Mouse (Mus musculus): ENCODE data around the gene Kif2c.

Gene Kif2c

DNA sequence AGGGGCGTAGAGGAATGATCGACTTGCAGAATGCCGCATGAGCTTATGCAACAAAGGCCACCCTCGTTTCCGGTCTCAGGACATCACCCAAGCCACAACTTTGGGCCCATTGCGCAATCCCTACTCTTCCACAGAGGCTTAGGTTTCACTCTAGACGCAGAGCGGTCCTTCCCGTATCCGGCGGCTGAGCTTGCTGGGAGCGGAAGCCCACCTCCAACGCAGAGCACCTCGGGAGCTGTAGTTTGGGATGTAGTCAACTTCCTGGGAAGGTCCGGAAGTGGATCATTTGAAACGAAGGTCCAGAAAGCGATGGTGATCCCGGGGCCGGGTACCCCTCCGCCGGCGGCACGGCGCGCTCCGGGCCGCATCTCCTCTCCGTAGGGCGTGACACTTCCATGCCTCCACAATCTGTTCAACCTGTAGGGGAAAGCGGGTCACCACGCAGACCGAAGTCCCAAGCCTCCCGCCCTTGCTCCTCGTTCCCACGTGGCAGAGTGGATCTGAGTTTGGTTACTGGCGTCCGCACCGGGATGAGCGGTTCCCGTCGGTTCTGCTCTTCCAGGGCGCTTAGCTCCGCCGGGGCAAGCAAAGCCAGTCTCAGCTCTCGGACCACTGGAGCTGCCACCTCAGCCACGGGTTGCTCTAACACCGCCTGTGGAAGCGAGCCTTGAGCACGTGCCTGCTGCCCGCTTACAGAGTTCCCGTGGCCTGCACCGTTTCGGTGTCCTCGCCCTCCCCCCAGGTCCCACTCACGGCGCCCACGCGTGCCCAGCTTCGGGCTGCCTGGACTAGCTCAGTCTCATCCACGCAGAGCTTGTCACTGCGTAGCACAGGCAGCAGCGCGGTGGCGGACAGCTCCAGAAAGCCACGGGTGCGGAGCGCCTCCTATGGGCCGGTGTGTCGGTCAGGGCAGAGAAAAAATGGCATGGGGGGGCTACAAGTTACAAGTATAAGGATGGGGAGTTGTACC is 61.7 kb downstream of the Kif2c start:
- peak; percentile 93 for ATAC-seq (ENCODE audit: low TSS enrichment)

DNA sequence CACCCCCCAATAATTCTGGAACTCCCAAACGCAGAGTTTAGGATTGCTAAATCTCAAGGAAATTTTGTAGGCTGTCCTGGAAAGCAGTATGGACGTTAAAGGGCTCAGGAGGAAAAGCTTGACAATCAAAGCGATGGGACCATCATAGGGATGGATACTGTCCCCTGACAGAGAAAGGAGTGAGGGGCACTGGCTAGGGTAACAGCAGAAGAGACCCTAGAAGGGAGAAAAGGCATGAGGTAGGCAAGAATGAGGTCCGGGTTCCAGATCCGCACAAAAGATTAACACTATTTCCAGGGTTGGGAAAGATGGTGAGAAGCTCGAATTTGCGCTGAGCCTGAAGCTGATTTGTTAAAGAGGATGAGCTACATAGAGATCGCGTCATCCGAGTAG is 62.4 kb downstream of the Kif2c start:
- ATAC-seq (ENCODE audit: low TSS enrichment) = no peak

DNA sequence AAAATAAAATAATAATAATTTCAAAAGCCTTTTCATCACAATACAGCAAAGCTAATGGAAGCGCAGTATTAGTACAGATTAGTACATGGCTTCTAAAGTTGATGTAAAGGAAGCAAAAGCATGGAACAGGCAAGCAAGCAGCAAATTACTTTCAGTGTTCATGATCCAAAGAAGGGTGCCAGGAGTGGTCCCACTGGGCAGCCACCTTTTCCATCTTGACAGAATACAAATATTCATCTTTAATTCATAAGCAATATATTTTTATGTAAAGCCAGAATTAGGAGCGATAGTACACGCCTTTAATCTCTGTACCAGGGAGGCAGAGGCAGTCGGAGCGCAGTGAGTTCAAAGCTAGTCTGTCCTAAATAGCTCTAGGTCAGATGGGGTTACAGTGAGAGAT is 62.8 kb downstream of the Kif2c start:
- no peak for ATAC-seq (ENCODE audit: low TSS enrichment)

DNA sequence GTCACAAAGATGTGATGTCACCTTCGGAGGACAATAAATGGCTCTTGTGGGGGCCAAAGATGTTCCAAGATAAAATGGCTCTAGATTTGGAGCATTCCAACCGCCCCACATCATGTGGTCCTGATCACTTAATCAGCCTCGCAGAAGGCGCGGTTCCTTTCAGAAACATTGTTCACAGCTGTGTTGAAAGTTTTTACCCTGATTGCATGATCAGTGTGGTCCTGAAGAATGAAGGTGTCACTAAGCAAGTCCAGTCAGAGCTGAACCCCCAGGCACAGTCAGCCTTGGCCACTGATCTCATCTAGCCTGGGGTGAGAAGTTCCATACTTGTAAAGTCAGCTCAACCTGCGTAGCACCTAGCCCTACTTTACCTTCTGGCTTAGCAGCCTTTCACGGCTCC is 64.5 kb downstream of the Kif2c start:
- ATAC-seq (ENCODE audit: low TSS enrichment) = no peak

DNA sequence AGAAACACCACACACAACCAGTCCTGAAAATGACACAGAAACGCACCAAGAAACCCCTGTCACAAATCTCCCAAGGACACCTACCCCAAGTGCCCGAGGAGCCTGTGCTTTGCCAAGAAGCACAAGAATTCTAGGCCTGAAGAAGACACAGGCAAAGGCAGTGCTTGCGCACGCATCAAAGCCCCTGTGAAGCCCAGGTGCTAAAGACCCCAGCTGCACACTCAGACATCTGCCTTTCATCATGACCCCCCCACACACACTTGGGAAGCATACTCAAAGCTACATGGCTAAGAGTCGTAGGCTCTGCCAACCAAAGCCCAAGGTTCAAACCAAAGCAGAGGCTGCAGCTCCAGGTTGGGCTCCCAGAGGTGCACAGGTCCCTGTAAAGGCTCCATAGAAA is 66.8 kb downstream of the Kif2c start:
- no peak for ATAC-seq (ENCODE audit: low TSS enrichment)

DNA sequence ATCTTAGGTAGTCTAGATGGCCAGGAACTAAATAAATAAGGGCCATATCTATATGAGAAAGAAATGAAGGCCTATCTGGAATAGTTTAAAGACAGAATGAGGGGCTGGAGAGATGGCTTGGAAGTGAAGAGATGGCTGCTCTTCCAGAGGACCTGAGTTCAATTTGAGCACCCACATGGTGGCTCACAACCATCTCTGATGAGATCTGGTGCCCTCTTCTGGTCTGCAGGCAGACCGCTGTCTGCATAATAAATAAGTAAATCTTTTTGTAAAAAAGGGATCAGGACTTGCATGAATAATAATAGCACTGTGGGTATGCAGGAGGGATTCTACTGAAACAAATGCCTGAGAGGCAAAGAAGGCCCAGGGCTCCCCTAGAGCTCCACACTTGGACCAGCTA is 69.2 kb downstream of the Kif2c start:
- ATAC-seq (ENCODE audit: low TSS enrichment) = no peak

DNA sequence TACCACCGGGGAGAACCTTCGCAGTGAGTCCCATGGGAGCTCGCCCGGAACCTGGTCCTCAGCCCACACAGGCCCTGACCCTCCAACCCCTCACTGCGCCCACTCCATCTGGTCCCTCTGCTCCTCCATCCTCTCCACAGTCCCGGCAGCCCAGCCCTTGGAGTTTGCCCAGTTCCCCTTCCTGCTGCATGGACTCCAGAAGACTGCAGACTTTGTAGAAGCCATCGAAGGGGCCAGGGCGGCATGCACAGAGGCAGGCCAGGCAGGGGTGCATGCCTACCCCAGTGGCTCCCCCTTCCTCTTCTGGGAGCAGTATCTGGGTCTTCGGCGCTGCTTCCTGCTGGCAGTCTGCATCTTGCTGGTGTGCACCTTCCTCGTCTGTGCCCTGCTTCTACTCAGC is 71.5 kb downstream of the Kif2c start:
- ATAC-seq (ENCODE audit: low TSS enrichment) = no peak

DNA sequence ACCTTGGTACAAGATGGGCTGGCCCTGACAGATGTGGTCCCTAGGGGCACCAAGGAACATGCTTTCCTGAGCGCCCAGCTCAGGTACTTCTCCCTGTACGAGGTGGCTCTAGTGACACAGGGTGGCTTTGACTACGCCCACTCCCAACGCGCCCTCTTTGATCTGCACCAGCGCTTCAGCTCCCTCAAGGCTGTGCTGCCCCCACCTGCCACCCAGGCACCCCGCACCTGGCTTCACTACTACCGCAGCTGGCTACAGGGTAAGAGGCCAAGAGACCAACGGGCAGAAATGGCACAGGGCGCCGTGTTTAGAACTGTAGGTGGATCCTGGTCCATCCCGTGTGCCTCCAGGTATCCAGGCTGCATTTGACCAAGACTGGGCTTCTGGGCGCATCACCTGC is 72.2 kb downstream of the Kif2c start:
- no peak for ATAC-seq (ENCODE audit: low TSS enrichment)
